Mouse (Mus musculus) neural tube, postnatal 0 days (tissue): ENCODE data around the gene Haus6. TPM values are rescaled to one million over a fixed set of nuclear protein-coding genes. Genes with fewer than 3 reads are reported as not detected.

Experiments
- polyA plus RNA-seq: library from polyadenylated mRNA; unstranded; fragments of >200 nt; fragmentation: Nextera tagmentation; extraction: Ambion mirVana; gene quantifications from 2 replicates; pipeline ENCODE4 v1.2.1, GENCODE M21; 2015

Gene Haus6
- polyA plus RNA-seq = 3.9 and 4.2 TPM in 2 replicates

GRCm38 (mm10) chr4:86611524-86612288, at the start of gene Haus6:
Haus6 (minus strand) TSS chr4:86612055.

GRCm38 (mm10) chr4:86575283-86575983, 36.4 kb downstream of the Haus6 start, which contains the start of gene Rraga:
Rraga (plus strand) TSS chr4:86575668.

GRCm38 (mm10) chr4:86558228-86558627, 53.6 kb downstream of the Haus6 start, which contains the start of gene Saxo1:
Saxo1 (minus strand) TSS chr4:86558328.

Other genes starting within 250 kb of the Haus6 start
- not detected in 2 replicates for gene Saxo1, start 53.7 kb downstream of the Haus6 start, polyA plus RNA-seq
- gene Rraga, start 36.4 kb downstream of the Haus6 start, polyA plus RNA-seq = 111 and 121 TPM in 2 replicates
- 33.5 and 34.7 TPM in 2 replicates for gene Plin2, start 58.0 kb upstream of the Haus6 start, polyA plus RNA-seq
- gene Dennd4c, start 136.5 kb upstream of the Haus6 start, polyA plus RNA-seq = 2.4 and 3.1 TPM in 2 replicates
- 302 and 307 TPM in 2 replicates for gene Rps6, start 245.4 kb upstream of the Haus6 start, polyA plus RNA-seq